ENCODE assay signal across 8 mouse cellular contexts in the genomic region with DNA sequence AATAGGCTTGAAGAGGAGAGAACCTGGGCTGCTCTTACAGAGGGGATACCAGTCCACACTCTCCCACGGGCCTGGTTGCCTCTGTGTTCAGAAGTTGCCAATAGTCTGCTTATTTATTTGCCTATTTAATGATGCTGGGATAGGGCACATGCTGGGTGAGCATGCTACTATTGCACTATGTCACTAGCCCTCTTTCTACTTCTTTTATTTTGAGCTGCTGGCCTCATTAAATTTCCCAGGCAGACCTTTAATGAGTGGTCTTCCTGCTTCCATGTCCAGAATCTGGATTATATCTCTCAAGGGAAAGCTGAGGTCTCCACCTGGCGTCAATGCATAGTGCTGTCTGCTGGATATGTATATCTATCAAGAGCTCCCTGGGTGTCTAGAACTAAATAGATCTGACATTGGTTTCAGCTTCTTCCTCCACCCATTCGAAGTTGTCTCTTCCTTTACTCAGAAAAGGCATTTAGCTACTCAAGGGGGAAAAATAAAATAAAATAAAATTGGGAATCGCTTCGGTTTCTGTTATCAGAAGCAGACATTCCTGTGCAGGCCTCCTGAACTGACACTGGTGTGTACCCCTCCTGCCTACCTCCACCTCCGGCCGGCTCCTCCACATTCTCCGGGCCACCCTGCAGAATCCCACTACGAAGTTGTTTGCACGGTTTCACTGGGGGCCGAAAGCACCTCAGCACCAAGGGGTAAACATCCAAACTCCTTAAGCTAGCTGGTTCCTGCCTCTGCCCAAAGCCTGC. TPM values are rescaled to one million over a fixed set of nuclear protein-coding genes. Genes with fewer than 3 reads are reported as not detected.
DNase-seq lines count a peak whose midpoint lies in the region; ATAC-seq and TF ChIP-seq lines count a peak whose summit lies in the region.

No protein-coding gene starts in this region.

- H3K36me3 ChIP-seq in liver, adult 2 months (ENCODE audit: control insufficient read depth, insufficient read depth, low read length), result peaks cover 19% of the 10 kb centered on the region
- 0 out of 2 replicates have a peak, but pooled peaks cover 4% of the 10 kb centered on the region for H3K36me3 ChIP-seq in intestine, embryonic 15.5 days

- H3K9me3 ChIP-seq in intestine, embryonic 15.5 days, result no peaks in the 10 kb centered on the region

- H3K79me2 ChIP-seq in liver, adult 2 months (ENCODE audit: control insufficient read depth, insufficient read depth, low read length), result peaks cover 4% of the 10 kb centered on the region; the same call in 1 of the 2 replicates

- peak overlapping the region; percentile 67 for H3K9ac ChIP-seq in liver, adult 2 months (ENCODE audit: low read depth, low read length)
- peak overlapping the region; percentile 41 for H3K9ac ChIP-seq in intestine, embryonic 15.5 days

- peaks cover 17% of the 10 kb centered on the region for H3K4me1 ChIP-seq in liver, adult 2 months (ENCODE audit: control insufficient read depth, insufficient read depth, low read length)
- peaks cover 2% of the 10 kb centered on the region for H3K4me1 ChIP-seq in cortical plate, adult 2 months (ENCODE audit: control insufficient read depth, insufficient read depth, low read length)
- H3K4me1 ChIP-seq in intestine, embryonic 15.5 days (replicated peaks), result peaks cover 15% of the 10 kb centered on the region
- H3K4me1 ChIP-seq in olfactory bulb, adult 2 months (ENCODE audit: control insufficient read depth, insufficient read depth, low read length), result peaks cover 7% of the 10 kb centered on the region; the same call in 1 of the 2 replicates

- H3K4me3 ChIP-seq in liver, adult 2 months (ENCODE audit: insufficient read depth, low read depth, low read length), result peak overlapping the region; percentile 60
- peak overlapping the region; percentile 52 for H3K4me3 ChIP-seq in cortical plate, adult 2 months (ENCODE audit: insufficient read depth, low read length)
- H3K4me3 ChIP-seq in intestine, embryonic 15.5 days (replicated peaks), result peak overlapping the region; percentile 59
- peak overlapping the region; percentile 71 for H3K4me3 ChIP-seq in olfactory bulb, adult 2 months (ENCODE audit: insufficient read depth, low read depth, low read length)

- peak overlapping the region; percentile 70 for H3K4me2 ChIP-seq in intestine, embryonic 15.5 days (replicated peaks)

- no peaks in the 10 kb centered on the region for H3K27me3 ChIP-seq in liver, adult 2 months (ENCODE audit: control insufficient read depth, insufficient read depth, low read length)
- no peaks in the 10 kb centered on the region for H3K27me3 ChIP-seq in intestine, embryonic 15.5 days (replicated peaks)

- peak overlapping the region; percentile 18 for H3K27ac ChIP-seq in liver, adult 2 months (replicated peaks; ENCODE audit: insufficient read depth, low read depth, low read length)
- H3K27ac ChIP-seq in cortical plate, adult 2 months (ENCODE audit: insufficient read depth, low read length), result no peak overlapping the region
- peak overlapping the region; percentile 59; the same call in 1 of the 2 replicates for H3K27ac ChIP-seq in intestine, embryonic 15.5 days
- H3K27ac ChIP-seq in olfactory bulb, adult 2 months (ENCODE audit: insufficient read depth, low read depth, low read length), result no peak overlapping the region

- 8% methylated on average over 11 of the region's 11 CpGs for WGBS in liver, adult 2 months
- 10% methylated on average over 11 of the region's 11 CpGs for whole genome bisulfite sequencing in intestine, embryonic 15.5 days
- WGBS in olfactory bulb, adult 2 months, result 6% methylated on average over 11 of the region's 11 CpGs

- no peak; the same call in 1 of the 2 replicates for ATAC-seq in intestine, embryonic 15.5 days
- ATAC-seq in monocyte, adult 5-6 weeks (replicated peaks; ENCODE audit: insufficient number of reproducible peaks, low FRiP score, low TSS enrichment, poor library complexity, severe bottlenecking), result no peak

- no peak for DNase-seq in liver, adult 2 months (ENCODE audit: extremely low read depth, low read depth, low spot score)
- no peak for DNase-seq in liver
- no peak for DNase-seq in urinary bladder, postnatal 10 days (ENCODE audit: low spot score)
- DNase-seq in kidney, adult 18-20 months, result no peak

- TF ChIP-seq POLR2A in liver, adult 2 months (IDR thresholded peaks at IDR 0.05; ENCODE audit: extremely low read depth, insufficient read depth, low read length), result no peak
- TF ChIP-seq POLR2A in cortical plate, adult 2 months (IDR thresholded peaks at IDR 0.05; ENCODE audit: extremely low read depth, insufficient read depth, low read length), result no peak
- TF ChIP-seq POLR2A in olfactory bulb, adult 2 months (IDR thresholded peaks at IDR 0.05; ENCODE audit: insufficient read depth, low read depth, low read length), result no peak

- TF ChIP-seq CTCF in liver, adult 2 months (IDR thresholded peaks at IDR 0.05; ENCODE audit: low read depth, low read length), result no peak
- TF ChIP-seq CTCF in cortical plate, adult 2 months (IDR thresholded peaks at IDR 0.05; ENCODE audit: extremely low read depth, insufficient read depth, low read length), result 0 out of 2 replicates have a peak, but pooled peaks have one; percentile 3
- no peak for TF ChIP-seq CTCF in olfactory bulb, adult 2 months (IDR thresholded peaks at IDR 0.05; ENCODE audit: insufficient read depth, low read depth, low read length)

RNA-seq across cellular contexts. Expression of a gene that starts 0.5 kb away (rescaled TPM):
- total RNA-seq in liver, adult 2 months (2014; rRNA removed), result 127 and 130 TPM in 2 replicates
- polyA plus RNA-seq in liver, adult 2 months (2012; rRNA removed), result 66.9 and 71.2 TPM in 2 replicates
- polyA plus RNA-seq in cortical plate, adult 2 months (2012; rRNA removed), result 10.1 and 11.6 TPM in 2 replicates
- 50.5 and 52.3 TPM in 2 replicates for polyA plus RNA-seq in intestine, embryonic 15.5 days (2015; fragmentation: Nextera tagmentation; extraction: Ambion mirVana)
- not detected in 2 replicates for polyA plus RNA-seq in olfactory bulb, adult 2 months (2012; ENCODE audit: insufficient read depth, insufficient read length, low replicate concordance, missing spikeins)
- total RNA-seq in monocyte, adult 5-6 weeks (2017), result 32.2 to 38.7 TPM (median 38.0 TPM) in 3 replicates

RNA-seq across cellular contexts. Expression of a gene that starts 46.5 kb away (rescaled TPM):
- total RNA-seq in liver, adult 2 months (2014; rRNA removed), result 0.20 and 0.28 TPM in 2 replicates
- 0.06 and 0.15 TPM in 2 replicates for polyA plus RNA-seq in liver, adult 2 months (2012; rRNA removed)
- polyA plus RNA-seq in cortical plate, adult 2 months (2012; rRNA removed), result 0.26 and 0.54 TPM in 2 replicates
- polyA plus RNA-seq in intestine, embryonic 15.5 days (2015; fragmentation: Nextera tagmentation; extraction: Ambion mirVana), result 0.90 and 1.1 TPM in 2 replicates
- polyA plus RNA-seq in olfactory bulb, adult 2 months (2012; ENCODE audit: insufficient read depth, insufficient read length, low replicate concordance, missing spikeins), result not detected in 2 replicates
- total RNA-seq in monocyte, adult 5-6 weeks (2017), result 0.10 to 7.4 TPM (median 0.29 TPM) in 3 replicates

Comparison
In these comparisons a context has a peak if more than half of its experiments do, and no peak if none do; other contexts are left out.
1. H3K27ac ChIP-seq: peak in liver, adult 2 months (single experiment) and intestine, embryonic 15.5 days (single experiment); none in cortical plate, adult 2 months (single experiment) and olfactory bulb, adult 2 months (single experiment).
2. Peak in every context shown above with its lines, with median percentiles within 50 percentile points of each other: H3K4me3 ChIP-seq.